Mouse (Mus musculus): ENCODE data around the gene Plcd3.
A peak's percentile ranks its signal among the peaks of the same experiment; 100 is the strongest.

Plcd3 gene

GRCm38 (mm10) chr11:103117591-103118009 lies 16.1 kb upstream of the Plcd3 start:
- no peak for DNase-seq (ENCODE audit: low spot score)

GRCm38 (mm10) chr11:103116959-103117590 lies 15.6 kb upstream of the Plcd3 start:
- peak; percentile 68 for DNase-seq (ENCODE audit: low spot score)

GRCm38 (mm10) chr11:103116008-103116818 lies 14.8 kb upstream of the Plcd3 start, which contains the start of gene Hexim1:
TSS of gene Hexim1 (plus strand) at chr11:103116231.
- DNase-seq (ENCODE audit: low spot score): peak; percentile 100

GRCm38 (mm10) chr11:103115163-103116007 lies 13.9 kb upstream of the Plcd3 start:
- DNase-seq (ENCODE audit: low spot score): peak; percentile 84

DNA sequence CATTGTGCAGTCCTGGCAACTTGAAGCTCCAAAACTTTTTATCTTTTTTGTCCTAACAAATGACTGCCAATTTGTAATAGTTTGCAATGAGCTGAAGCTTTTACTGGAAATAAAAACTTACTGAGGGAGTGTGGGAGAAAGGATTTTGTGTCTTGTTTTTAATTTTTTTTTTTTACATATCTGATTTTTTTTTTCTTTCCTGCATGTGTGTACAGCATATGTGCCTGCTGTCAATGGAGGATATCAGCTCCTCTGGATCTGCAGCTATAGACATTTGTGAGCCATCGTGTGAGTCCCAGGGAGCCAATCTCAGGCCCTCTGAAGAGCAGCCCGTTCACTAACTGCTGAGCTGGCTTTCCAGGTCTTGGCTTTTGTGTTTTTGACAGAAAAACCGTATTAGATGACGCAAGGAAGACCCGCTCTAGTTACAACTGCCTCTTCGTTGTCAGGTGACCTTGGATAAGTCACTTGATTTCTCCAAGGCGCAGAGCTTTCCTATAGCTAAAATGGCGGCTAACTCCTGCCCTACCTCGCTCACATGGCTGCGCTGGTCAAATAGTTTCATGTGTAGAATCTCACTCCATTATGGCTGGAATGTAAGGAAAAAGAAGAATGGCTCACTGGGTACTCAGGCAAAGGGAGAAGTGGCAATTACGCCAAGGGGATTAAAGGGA lies 12.9 kb upstream of the Plcd3 start:
- DNase-seq (ENCODE audit: low spot score): no peak

GRCm38 (mm10) chr11:103113771-103114170 lies 12.3 kb upstream of the Plcd3 start:
- DNase-seq (ENCODE audit: low spot score): no peak

- no peak for DNase-seq (ENCODE audit: low spot score)
Observed at GRCm38 (mm10) chr11:103113005-103113404, 11.5 kb upstream of the Plcd3 start.

GRCm38 (mm10) chr11:103112552-103112912 lies 11.1 kb upstream of the Plcd3 start:
- DNase-seq (ENCODE audit: low spot score): peak; percentile 54

DNA sequence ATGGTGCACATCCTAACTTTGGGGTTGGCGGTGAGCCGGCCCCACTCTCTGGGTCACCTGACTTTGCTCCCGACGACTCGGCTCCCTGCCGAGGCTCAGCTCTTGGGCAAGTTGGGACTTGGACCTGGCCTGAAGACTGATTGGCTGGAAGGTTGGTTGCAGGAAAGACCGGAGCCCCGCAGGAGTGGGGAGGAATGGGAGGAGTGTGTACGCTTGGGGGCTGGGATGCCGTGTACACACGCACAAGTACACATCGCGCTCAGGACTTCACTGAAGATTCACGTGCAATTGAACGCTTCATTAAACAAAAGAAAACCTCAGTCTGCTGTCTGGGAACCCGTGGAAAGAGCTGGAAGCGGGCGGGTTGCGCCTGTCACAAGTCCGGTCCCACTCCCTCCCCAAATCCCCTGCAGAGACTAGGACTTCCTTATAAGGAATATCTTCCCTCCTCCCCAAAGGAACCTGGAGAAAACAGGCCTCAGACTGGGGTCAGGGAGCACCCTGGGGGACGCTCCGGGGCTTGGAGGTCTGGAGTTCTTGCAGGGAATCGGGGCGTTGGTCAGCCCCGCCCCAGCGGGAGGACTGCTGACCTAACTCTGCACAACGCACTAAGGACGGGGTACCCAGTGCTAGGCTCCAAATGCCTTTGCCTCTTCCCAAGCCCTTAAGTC lies 10.6 kb upstream of the Plcd3 start:
- DNase-seq (ENCODE audit: low spot score): peak; percentile 83

- no peak for DNase-seq (ENCODE audit: low spot score)
Observed at GRCm38 (mm10) chr11:103111301-103111700, 9.8 kb upstream of the Plcd3 start.

GRCm38 (mm10) chr11:103106386-103106785 lies 4.9 kb upstream of the Plcd3 start:
- DNase-seq (ENCODE audit: low spot score): no peak

DNA sequence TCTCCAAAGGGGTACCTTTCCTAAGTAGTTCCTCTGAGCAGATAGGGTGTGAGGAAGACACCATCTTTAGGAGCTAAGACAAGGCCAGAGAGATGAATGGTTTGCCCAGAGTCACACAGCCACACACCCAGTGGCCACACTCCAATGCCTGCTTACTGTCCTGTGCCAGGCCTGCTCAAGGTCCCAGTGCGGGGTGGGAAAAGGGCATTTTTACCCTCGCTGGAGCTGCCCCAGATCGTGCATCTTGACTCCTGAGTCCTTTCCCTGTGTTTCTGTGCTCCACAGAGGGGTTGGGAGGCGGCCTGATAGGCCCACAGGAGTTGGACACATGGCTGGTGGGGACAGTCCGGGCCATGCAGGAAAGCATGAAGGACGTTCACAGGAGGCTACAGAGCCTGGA lies 4.4 kb upstream of the Plcd3 start:
- DNase-seq (ENCODE audit: low spot score): no peak

DNA sequence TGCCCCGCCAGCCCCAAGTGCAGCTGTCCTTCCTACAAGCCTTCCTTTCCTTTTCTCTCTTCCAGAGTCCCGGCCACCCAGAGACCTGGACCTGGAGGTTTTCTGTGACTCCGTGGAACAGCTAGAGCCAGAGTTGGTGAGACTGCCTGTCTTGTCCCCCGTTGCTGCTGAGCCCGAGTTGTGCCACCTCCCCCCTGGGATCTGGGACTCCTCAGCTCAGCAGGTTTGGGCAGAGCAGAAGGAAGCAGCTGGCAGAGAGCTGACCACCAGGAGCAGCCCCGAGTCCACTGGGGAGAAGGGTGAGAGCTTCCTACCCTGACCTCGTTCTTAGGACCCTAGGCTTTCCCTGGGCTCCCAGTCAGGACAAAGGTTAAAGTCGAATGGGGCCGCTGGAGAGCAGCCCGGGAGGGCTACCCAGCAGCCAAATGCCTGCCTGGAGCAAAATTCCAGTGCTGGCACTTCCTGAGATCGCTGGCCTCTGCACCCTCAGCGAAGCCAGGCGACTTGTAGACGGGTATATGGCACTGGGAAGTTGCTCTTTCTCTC lies 3.8 kb upstream of the Plcd3 start:
- DNase-seq (ENCODE audit: low spot score): no peak

- DNase-seq (ENCODE audit: low spot score): no peak
Observed at GRCm38 (mm10) chr11:103104469-103104868, 3.0 kb upstream of the Plcd3 start.

GRCm38 (mm10) chr11:103103621-103104020 lies 2.2 kb upstream of the Plcd3 start:
- no peak for DNase-seq (ENCODE audit: low spot score)

DNA sequence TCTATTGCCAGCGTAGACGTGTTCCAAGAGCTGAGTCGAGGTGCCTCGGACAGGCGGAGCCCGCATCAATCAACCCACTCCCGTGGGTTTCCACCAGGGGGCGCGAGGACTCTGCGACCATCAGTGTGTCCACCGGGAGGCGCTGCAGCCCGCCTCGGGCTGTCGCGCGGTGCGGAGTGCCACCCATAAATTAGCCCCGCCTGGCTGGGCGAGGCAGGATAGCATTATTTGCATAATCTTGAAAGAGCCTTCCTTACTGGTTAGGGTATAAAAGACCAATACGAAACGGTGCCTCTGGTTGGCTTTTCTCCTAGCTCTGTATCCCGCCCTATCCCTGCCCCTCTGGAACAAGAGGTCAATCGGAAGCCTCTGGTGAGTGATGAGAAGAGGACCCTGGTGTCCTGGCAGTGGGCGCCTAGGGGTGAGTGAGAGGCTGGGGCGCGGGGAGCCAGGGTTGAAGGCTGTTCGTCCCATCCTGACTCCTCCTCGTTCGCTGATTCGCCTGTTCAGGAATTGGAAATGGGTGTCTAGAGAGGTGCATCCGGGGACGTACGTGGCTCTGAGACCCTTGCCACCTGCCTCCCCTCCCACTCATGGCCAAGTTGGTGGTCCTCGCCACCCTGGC lies 1.4 kb upstream of the Plcd3 start:
- DNase-seq (ENCODE audit: low spot score): peak; percentile 93

GRCm38 (mm10) chr11:103101866-103102501 lies 526 bp upstream of the Plcd3 start:
- no peak for DNase-seq (ENCODE audit: low spot score)

GRCm38 (mm10) chr11:103100361-103100760 lies 1.1 kb downstream of the Plcd3 start:
- DNase-seq (ENCODE audit: low spot score): no peak

DNA sequence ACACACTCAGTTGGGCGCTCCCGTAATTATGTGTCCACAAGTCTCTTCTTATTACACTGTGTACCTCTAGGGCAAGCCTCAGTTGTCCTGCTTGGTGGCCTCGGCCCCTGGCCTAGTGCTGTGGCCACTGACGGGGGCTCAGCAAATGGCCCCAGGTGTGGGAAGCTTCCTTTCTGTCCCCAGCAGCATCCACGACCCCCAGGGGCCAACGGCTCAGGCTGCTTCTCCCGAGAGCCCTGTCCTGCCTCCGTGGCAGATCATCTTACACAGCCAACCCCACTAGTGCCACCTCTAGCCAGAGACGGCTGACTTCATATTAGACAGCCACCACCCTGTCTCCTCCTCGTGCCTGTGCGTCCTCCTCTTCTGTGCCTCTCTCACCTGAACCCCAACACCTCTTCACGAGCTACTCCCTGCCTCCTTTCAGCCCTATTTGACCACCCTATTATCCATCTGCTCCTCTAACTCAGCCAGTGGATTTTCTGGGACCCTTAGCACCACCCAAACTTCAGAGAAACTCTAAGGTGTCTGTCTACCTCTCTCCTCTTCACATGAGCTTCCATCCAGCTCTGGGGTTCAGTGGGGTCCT lies 2.0 kb downstream of the Plcd3 start:
- DNase-seq (ENCODE audit: low spot score): no peak
